Mouse (Mus musculus): ENCODE results near the gene Set. TPM values are rescaled to one million over a fixed set of nuclear protein-coding genes. Genes with fewer than 3 reads are reported as not detected.

Set gene
- total RNA-seq, 2 experiments from 2014 or later = 326 to 328 TPM

- no peak for DNase-seq (ENCODE audit: low spot score in 2 of 2)
These were observed 27.5 kb downstream of the Set start for GRCm38 (mm10) chr2:30084632-30085031.

GRCm38 (mm10) chr2:30087310-30087709 is 30.1 kb downstream of the Set start:
- DNase-seq (ENCODE audit: low spot score in 2 of 2) = no peak

- DNase-seq (ENCODE audit: low spot score in 2 of 2) = no peak
These were observed 34.3 kb downstream of the Set start for GRCm38 (mm10) chr2:30091521-30091920.

- DNase-seq (ENCODE audit: low spot score in 2 of 2) = no peak
These were observed 35.2 kb downstream of the Set start for GRCm38 (mm10) chr2:30092280-30092918.

GRCm38 (mm10) chr2:30093471-30094207 is 36.5 kb downstream of the Set start, which contains the start of gene Zdhhc12:
Gene Zdhhc12, minus strand, starts transcription at chr2:30093648.
- DNase-seq (ENCODE audit: low spot score in 2 of 2) = peak; percentile 81 to 92

GRCm38 (mm10) chr2:30094208-30094588 is 37.0 kb downstream of the Set start:
- no peak for DNase-seq (ENCODE audit: low spot score in 2 of 2)

- DNase-seq (ENCODE audit: low spot score in 2 of 2) = peak in 1 of 2 experiments; percentile 24
These were observed 38.8 kb downstream of the Set start for GRCm38 (mm10) chr2:30095882-30096527.

GRCm38 (mm10) chr2:30100214-30100613 is 43.0 kb downstream of the Set start:
- no peak for DNase-seq (ENCODE audit: low spot score in 2 of 2)

GRCm38 (mm10) chr2:30106364-30106763 is 49.2 kb downstream of the Set start:
- DNase-seq (ENCODE audit: low spot score in 2 of 2) = no peak

- DNase-seq (ENCODE audit: low spot score in 2 of 2) = no peak
These were observed 50.5 kb downstream of the Set start for GRCm38 (mm10) chr2:30107646-30108045.

GRCm38 (mm10) chr2:30108260-30108659 is 51.1 kb downstream of the Set start:
- no peak for DNase-seq (ENCODE audit: low spot score in 2 of 2)

- no peak for DNase-seq (ENCODE audit: low spot score in 2 of 2)
These were observed 54.3 kb downstream of the Set start for GRCm38 (mm10) chr2:30111500-30111899.

- DNase-seq (ENCODE audit: low spot score in 2 of 2) = no peak
These were observed 55.4 kb downstream of the Set start for GRCm38 (mm10) chr2:30112564-30112963.

GRCm38 (mm10) chr2:30119641-30120051 is 62.5 kb downstream of the Set start:
- DNase-seq (ENCODE audit: low spot score in 2 of 2) = no peak

- no peak for DNase-seq (ENCODE audit: low spot score in 2 of 2)
These were observed 63.1 kb downstream of the Set start for GRCm38 (mm10) chr2:30120269-30120668.

Other genes with a start within 250 kb of the Set start
- 10 to 100 TPM; 49.5 to 55.6 TPM for gene Urm1, start 237.3 kb upstream of the Set start, total RNA-seq (2021)
- gene Cercam, start 188.2 kb upstream of the Set start, total RNA-seq (2021) = 10 to 100 TPM; 28.3 to 34.4 TPM
- gene Odf2, start 168.2 kb upstream of the Set start, total RNA-seq (2021) = 10 to 100 TPM; 80.0 to 82.1 TPM
- gene Gle1, start 122.0 kb upstream of the Set start, total RNA-seq (2021) = 10 to 100 TPM; 41.4 to 44.6 TPM
- 100 to 1,000 TPM; 230 to 284 TPM for gene Sptan1, start 91.8 kb upstream of the Set start, total RNA-seq (2021)
- gene Wdr34, start 8.5 kb upstream of the Set start, total RNA-seq (2021) = 10 to 100 TPM; 35.9 to 39.2 TPM
- gene Pkn3, start 20.3 kb downstream of the Set start, total RNA-seq (2021) = 10 to 100 TPM; 11.4 to 12.4 TPM
- 10 to 100 TPM; 17.5 to 18.5 TPM for gene Zdhhc12, start 36.3 kb downstream of the Set start, total RNA-seq (2021)
- 10 to 100 TPM; 55.4 to 56.2 TPM for gene Zer1, start 67.2 kb downstream of the Set start, total RNA-seq (2021)
- 10 to 100 TPM; 66.6 to 68.6 TPM for gene Tbc1d13, start 76.4 kb downstream of the Set start, total RNA-seq (2021)
- gene Endog, start 114.1 kb downstream of the Set start, total RNA-seq (2021) = 10 to 100 TPM; 27.3 to 33.4 TPM
- 10 to 100 TPM; 25.1 to 26.2 TPM for gene Spout1, start 121.1 kb downstream of the Set start, total RNA-seq (2021)
- 10 to 100 TPM; 19.9 to 21.6 TPM for gene Kyat1, start 148.5 kb downstream of the Set start, total RNA-seq (2021)
- gene Lrrc8a, start 180.3 kb downstream of the Set start, total RNA-seq (2021) = 10 to 100 TPM; 46.2 to 47.3 TPM
- gene Gm28035, start 183.2 kb downstream of the Set start, total RNA-seq (2021) = 1 to 10 TPM; 1.3 TPM
- gene Phyhd1, start 208.8 kb downstream of the Set start, total RNA-seq (2021) = 10 to 100 TPM; 15.4 to 16.6 TPM
- gene Gm28038, start 223.7 kb downstream of the Set start, total RNA-seq (2021) = not detected
- 10 to 100 TPM; 36.0 to 36.5 TPM for gene Dolk, start 229.0 kb downstream of the Set start, total RNA-seq (2021)
- 10 to 100 TPM; 46.9 TPM for gene Nup188, start 229.0 kb downstream of the Set start, total RNA-seq (2021)

All from adrenal gland, postnatal 4 days (tissue).